Mouse (Mus musculus) liver, embryonic 11.5 days (tissue): ENCODE measurements around the gene Fuca1. TPM values are rescaled to one million over a fixed set of nuclear protein-coding genes. Genes with fewer than 3 reads are reported as not detected.

Experiments used
- ATAC-seq: fragments of 200-750 bp; cut with Nextera tagmentation; replicated peaks from 2 replicates; pipeline ENCODE4 v1.8.0; 2017; ENCODE audit warnings: moderate number of reproducible peaks, mild to moderate bottlenecking, moderate TSS enrichment, moderate library complexity; ENCODE audit not compliant: low FRiP score
- DNase-seq: peaks from one replicate; pipeline ENCODE4 v3.0.0-alpha.2; 2017; ENCODE audit warnings: low spot score
- H3K27ac ChIP-seq: fragments of 300-500 bp; sonication (generic); 2 replicates; pipeline ENCODE4 v1.5.1; 2014; ENCODE audit warnings: mild to moderate bottlenecking, low read depth, low read length, control low read depth
- H3K27me3 ChIP-seq: fragments of 300-500 bp; sonication (generic); replicated peaks from 2 replicates; pipeline ENCODE4 v1.6.1; 2014; ENCODE audit warnings: low read length, mixed read lengths; ENCODE audit not compliant: control insufficient read depth, insufficient read depth
- H3K36me3 ChIP-seq: fragments of 300-500 bp; sonication (generic); 2 replicates; pipeline ENCODE4 v1.6.1; 2014; ENCODE audit warnings: mild to moderate bottlenecking, low read length, moderate library complexity, mixed read lengths; ENCODE audit not compliant: control insufficient read depth, insufficient read depth
- H3K4me1 ChIP-seq: fragments of 300-500 bp; sonication (generic); replicated peaks from 2 replicates; pipeline ENCODE4 v1.6.1; 2014; ENCODE audit warnings: low read length, mixed read lengths; ENCODE audit not compliant: control insufficient read depth, insufficient read depth
- H3K4me2 ChIP-seq: fragments of 300-500 bp; sonication (generic); 2 replicates; pipeline ENCODE4 v1.6.1; 2014; ENCODE audit warnings: mild to moderate bottlenecking, control low read depth, moderate library complexity
- H3K4me3 ChIP-seq: fragments of 300-500 bp; sonication (generic); 2 replicates; pipeline ENCODE4 v1.5.1; 2014; ENCODE audit warnings: low read depth, low read length, control low read depth
- H3K9ac ChIP-seq: fragments of 300-500 bp; sonication (generic); 2 replicates; pipeline ENCODE4 v1.6.1; 2014; ENCODE audit warnings: low read depth, low read length, control low read depth
- H3K9me3 ChIP-seq: fragments of 300-500 bp; sonication (generic); 2 replicates; pipeline ENCODE4 v1.6.1; 2016; ENCODE audit warnings: low read length, inconsistent platforms, mixed read lengths; ENCODE audit not compliant: control insufficient read depth
- WGBS: fragments of 180-500 bp; shearing (Covaris S2); extraction: QIAGEN DNeasy Blood & Tissue Kit; methylation state at CpG from one replicate; pipeline ENCODE4 v1.1.7; 2014; 5-methylcytosine and 5-hydroxymethylcytosine counted together
- polyA plus RNA-seq: library from polyadenylated mRNA; unstranded; fragments of >200 nt; fragmentation: Nextera tagmentation; extraction: Ambion mirVana; gene quantifications from 2 replicates; pipeline ENCODE4 v1.2.1, GENCODE M21; 2014

Fuca1 gene
- polyA plus RNA-seq, 1 experiment from 2014 or later, result 39.6 TPM

- Histone ChIP-seq H3K27ac (peak overlapping the region; percentile 75), H3K4me2 (peak overlapping the region; percentile 64), H3K4me1 (peaks cover 49% of the 10 kb centered on the region), H3K4me3 (peak overlapping the region; percentile 41), H3K9ac (peak overlapping the region; percentile 61), H3K36me3 (no peaks in the 10 kb centered on the region), H3K27me3 (no peaks in the 10 kb centered on the region), H3K9me3 (no peaks in the 10 kb centered on the region)
- DNase-seq, result peak; percentile 29
- no peak for ATAC-seq
- WGBS, result 50% methylated on average over 6 of the region's 6 CpGs
Measured at GRCm38 (mm10) chr4:135896157-135896556, 24.4 kb upstream of the Fuca1 start.

GRCm38 (mm10) chr4:135898380-135899049, 22.0 kb upstream of the Fuca1 start:
- DNase-seq (no peak), ATAC-seq (peak; percentile 95)
- Histone ChIP-seq H3K4me3 (no peak overlapping the region), H3K27ac (peak overlapping the region; percentile 73), H3K4me2 (peak overlapping the region; percentile 64), H3K27me3 (no peaks in the 10 kb centered on the region), H3K36me3 (no peaks in the 10 kb centered on the region), H3K4me1 (peaks cover 42% of the 10 kb centered on the region), H3K9me3 (no peaks in the 10 kb centered on the region), H3K9ac (peak overlapping the region; percentile 38)
- 26% methylated on average over 8 of the region's 9 CpGs for WGBS

- H3K4me1 ChIP-seq, result peaks cover 42% of the 10 kb centered on the region
- DNase-seq, result no peak
Measured at GRCm38 (mm10) chr4:135899050-135899448, 21.5 kb upstream of the Fuca1 start.

GRCm38 (mm10) chr4:135900008-135900407, 20.5 kb upstream of the Fuca1 start:
- Histone ChIP-seq H3K36me3 (no peaks in the 10 kb centered on the region), H3K27ac (no peak overlapping the region), H3K4me1 (peaks cover 39% of the 10 kb centered on the region), H3K9ac (no peak overlapping the region), H3K4me3 (no peak overlapping the region), H3K4me2 (no peak overlapping the region), H3K27me3 (no peaks in the 10 kb centered on the region), H3K9me3 (no peaks in the 10 kb centered on the region)
- WGBS, result 77% methylated on average over 5 of the region's 5 CpGs
- ATAC-seq (no peak), DNase-seq (no peak)

More at GRCm38 (mm10) chr4:135899050-135899448, 21.5 kb upstream of the Fuca1 start:
- Histone ChIP-seq H3K27me3 (no peaks in the 10 kb centered on the region), H3K4me2 (no peak overlapping the region; the same call in 1 of the 2 replicates), H3K9me3 (no peaks in the 10 kb centered on the region), H3K36me3 (no peaks in the 10 kb centered on the region), H3K27ac (no peak overlapping the region; the same call in 1 of the 2 replicates), H3K4me3 (no peak overlapping the region), H3K9ac (no peak overlapping the region)
- no peak for ATAC-seq
- WGBS, result 74% methylated on average over 7 of the region's 7 CpGs

- Histone ChIP-seq H3K27me3 (no peaks in the 10 kb centered on the region), H3K36me3 (no peaks in the 10 kb centered on the region), H3K27ac (no peak overlapping the region), H3K9ac (no peak overlapping the region), H3K4me3 (no peak overlapping the region), H3K4me1 (peaks cover 21% of the 10 kb centered on the region), H3K9me3 (no peaks in the 10 kb centered on the region), H3K4me2 (no peak overlapping the region)
- 88% methylated on average over 4 of the region's 4 CpGs for WGBS
- no peak for ATAC-seq
- no peak for DNase-seq
Measured at GRCm38 (mm10) chr4:135902606-135903242, 17.8 kb upstream of the Fuca1 start.

GRCm38 (mm10) chr4:135904810-135905209, 15.7 kb upstream of the Fuca1 start:
- Histone ChIP-seq H3K9me3 (no peaks in the 10 kb centered on the region), H3K9ac (no peak overlapping the region), H3K4me3 (no peak overlapping the region), H3K4me2 (no peak overlapping the region), H3K36me3 (no peaks in the 10 kb centered on the region), H3K27me3 (no peaks in the 10 kb centered on the region), H3K4me1 (peaks cover 14% of the 10 kb centered on the region), H3K27ac (no peak overlapping the region)
- ATAC-seq (no peak), DNase-seq (no peak)
- 72% methylated on average over 1 of the region's 1 CpGs for WGBS

GRCm38 (mm10) chr4:135906633-135907032, 13.9 kb upstream of the Fuca1 start:
- H3K4me1 ChIP-seq, result peaks cover 20% of the 10 kb centered on the region
- no peak overlapping the region for H3K9ac ChIP-seq
- no peaks in the 10 kb centered on the region for H3K36me3 ChIP-seq
- H3K9me3 ChIP-seq, result no peaks in the 10 kb centered on the region
- H3K4me2 ChIP-seq, result peak overlapping the region; percentile 30
- no peak for DNase-seq
- WGBS, result 39% methylated on average over 3 of the region's 3 CpGs
- H3K27me3 ChIP-seq, result no peaks in the 10 kb centered on the region
- ATAC-seq, result peak; percentile 65
- H3K27ac ChIP-seq, result peak overlapping the region; percentile 56; the same call in 1 of the 2 replicates
- H3K4me3 ChIP-seq, result no peak overlapping the region

GRCm38 (mm10) chr4:135909326-135910066, 11.0 kb upstream of the Fuca1 start:
- DNase-seq, result no peak
- no peaks in the 10 kb centered on the region for H3K27me3 ChIP-seq
- H3K9ac ChIP-seq, result no peak overlapping the region
- no peaks in the 10 kb centered on the region for H3K36me3 ChIP-seq
- 46% methylated on average over 13 of the region's 13 CpGs for WGBS
- peaks cover 41% of the 10 kb centered on the region for H3K4me1 ChIP-seq
- H3K27ac ChIP-seq, result 0 out of 2 replicates have a peak overlapping the region, but pooled peaks have one; percentile 8
- H3K4me2 ChIP-seq, result no peak overlapping the region
- H3K9me3 ChIP-seq, result no peaks in the 10 kb centered on the region
- no peak for ATAC-seq
- no peak overlapping the region for H3K4me3 ChIP-seq
